Mouse (Mus musculus): Measurements from ENCODE around the gene Ap3b1. TPM values are rescaled to one million over a fixed set of nuclear protein-coding genes. Genes with fewer than 3 reads are reported as not detected.

Ap3b1 gene
- polyA plus RNA-seq, 1 experiment from 2014 or later: 16.4 TPM

DNA sequence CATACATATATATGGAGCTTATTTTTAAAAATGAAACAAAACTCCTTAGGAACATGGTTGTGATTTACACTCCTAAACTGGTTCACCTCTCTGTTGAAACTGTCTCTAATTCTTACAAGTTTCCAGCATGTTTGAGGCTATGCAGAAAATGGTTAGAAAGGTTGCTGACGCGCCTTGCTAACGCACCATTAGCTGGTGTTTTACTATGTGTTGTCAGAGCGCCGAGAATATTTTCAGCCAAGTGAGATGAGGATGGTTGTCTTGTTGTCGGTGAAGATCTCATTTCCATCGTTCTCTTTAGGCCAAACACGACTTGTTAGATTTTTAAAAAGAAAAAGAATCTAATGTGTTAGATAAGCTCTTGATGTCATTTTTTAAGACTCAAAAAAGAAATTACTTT, 205.1 kb downstream of the Ap3b1 start:
- H3K27ac ChIP-seq (replicated peaks): no peak overlapping the region
- ATAC-seq (ENCODE audit: insufficient read depth): no peak
- no peak overlapping the region for H3K4me2 ChIP-seq
- 79% methylated on average over 8 of the region's 8 CpGs for WGBS (ENCODE audit: insufficient replicate concordance)
- peaks cover 5% of the 10 kb centered on the region; the same call in 1 of the 2 replicates for H3K36me3 ChIP-seq (replicated peaks)
- peaks cover 3% of the 10 kb centered on the region; the same call in 1 of the 2 replicates for H3K4me1 ChIP-seq (replicated peaks)
- no peak overlapping the region for H3K9ac ChIP-seq
- no peak overlapping the region for H3K4me3 ChIP-seq (replicated peaks)
- H3K9me3 ChIP-seq (replicated peaks): no peaks in the 10 kb centered on the region
- no peaks in the 10 kb centered on the region for H3K27me3 ChIP-seq

DNA sequence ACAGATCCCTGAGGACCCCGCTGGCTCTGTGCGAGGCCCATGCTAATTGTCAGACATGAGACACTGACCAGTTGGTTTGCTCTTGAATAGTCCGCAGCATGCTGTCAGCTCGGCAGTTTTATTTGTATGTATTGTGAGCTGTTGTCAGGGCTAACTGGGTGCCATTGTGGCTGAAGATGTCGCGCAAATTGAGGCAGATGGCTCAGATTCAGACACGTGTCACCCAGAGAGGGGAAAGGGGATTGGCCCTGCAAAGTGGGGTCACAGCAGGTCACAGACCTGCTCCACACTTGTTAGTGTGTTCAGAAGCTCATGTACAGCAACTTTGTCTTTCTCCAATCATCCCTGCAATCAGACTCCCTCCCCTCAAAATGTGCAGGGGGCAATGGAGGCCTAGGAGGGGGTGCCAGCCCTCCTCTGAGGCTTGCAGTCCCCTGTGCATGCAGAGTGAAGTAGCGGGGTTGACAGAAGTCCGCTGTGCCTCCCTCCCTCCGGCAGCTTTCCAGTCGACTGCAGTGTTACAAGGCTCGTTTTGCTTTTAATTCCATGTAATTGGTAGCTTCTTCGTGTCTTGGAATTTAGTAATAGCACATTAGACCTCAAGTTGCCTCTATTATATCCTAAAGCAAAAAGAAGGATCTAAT, 205.7 kb downstream of the Ap3b1 start:
- ATAC-seq (ENCODE audit: insufficient read depth): no peak
- H3K9me3 ChIP-seq (replicated peaks): no peaks in the 10 kb centered on the region
- 79% methylated on average over 13 of the region's 13 CpGs for WGBS (ENCODE audit: insufficient replicate concordance)

DNA sequence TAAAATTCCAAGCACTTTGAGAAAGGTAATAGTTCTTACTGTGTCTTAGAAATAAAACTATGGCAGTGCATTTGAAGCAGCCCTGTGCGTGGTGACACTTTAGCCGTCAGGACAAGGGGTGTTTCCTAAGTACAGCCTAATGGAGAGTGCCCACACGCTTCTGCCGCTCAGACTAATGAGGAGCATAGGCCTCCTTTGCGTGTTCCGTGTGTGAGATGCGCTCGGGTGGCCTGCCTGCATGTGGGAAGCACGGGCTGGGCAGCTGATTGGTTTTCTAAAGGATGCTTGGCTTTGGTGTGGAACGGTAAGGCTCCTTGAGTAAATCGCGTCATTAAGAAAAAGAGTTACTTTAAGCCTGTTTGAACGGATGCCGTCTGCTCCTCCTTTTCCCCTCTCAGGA, 206.4 kb downstream of the Ap3b1 start:
- Histone ChIP-seq H3K9me3 (replicated peaks) (no peaks in the 10 kb centered on the region), H3K4me1 (replicated peaks) (peaks cover 3% of the 10 kb centered on the region; the same call in 1 of the 2 replicates), H3K27ac (replicated peaks) (no peak overlapping the region), H3K9ac (no peak overlapping the region), H3K27me3 (no peaks in the 10 kb centered on the region), H3K4me2 (no peak overlapping the region), H3K4me3 (replicated peaks) (no peak overlapping the region), H3K36me3 (replicated peaks) (peaks cover 5% of the 10 kb centered on the region; the same call in 1 of the 2 replicates)
- no peak for ATAC-seq (ENCODE audit: insufficient read depth)
- WGBS (ENCODE audit: insufficient replicate concordance): 84% methylated on average over 14 of the region's 14 CpGs

More for the DNA sequence above, 205.7 kb downstream of the Ap3b1 start:
- Histone ChIP-seq H3K9ac (no peak overlapping the region), H3K27ac (replicated peaks) (no peak overlapping the region), H3K36me3 (replicated peaks) (peaks cover 5% of the 10 kb centered on the region; the same call in 1 of the 2 replicates), H3K27me3 (no peaks in the 10 kb centered on the region), H3K4me3 (replicated peaks) (no peak overlapping the region), H3K4me1 (replicated peaks) (peaks cover 3% of the 10 kb centered on the region; the same call in 1 of the 2 replicates), H3K4me2 (no peak overlapping the region)

DNA sequence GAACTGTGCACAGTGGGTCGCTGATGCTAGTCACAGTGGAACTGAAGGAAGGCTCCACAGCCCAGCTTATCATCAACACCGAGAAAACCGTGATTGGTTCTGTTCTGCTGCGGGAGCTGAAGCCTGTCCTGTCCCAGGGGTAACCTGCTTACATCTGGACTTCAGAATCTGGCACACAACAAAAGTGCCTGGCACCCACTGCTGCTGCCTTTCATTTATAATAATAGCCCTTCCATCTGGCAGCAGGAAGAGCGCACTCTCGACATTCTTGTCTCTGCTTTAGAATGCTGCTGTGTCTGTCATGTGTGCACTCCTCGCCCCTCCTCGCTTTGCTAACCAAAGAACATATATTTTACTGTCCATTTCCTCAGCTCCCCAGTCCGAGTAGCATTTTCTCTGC, 206.9 kb downstream of the Ap3b1 start:
- no peak overlapping the region for H3K4me3 ChIP-seq (replicated peaks)
- H3K9me3 ChIP-seq (replicated peaks): no peaks in the 10 kb centered on the region
- peaks cover 3% of the 10 kb centered on the region; the same call in 1 of the 2 replicates for H3K4me1 ChIP-seq (replicated peaks)
- ATAC-seq (ENCODE audit: insufficient read depth): no peak
- no peak overlapping the region for H3K27ac ChIP-seq (replicated peaks)
- no peak overlapping the region for H3K4me2 ChIP-seq
- peaks cover 5% of the 10 kb centered on the region; the same call in 1 of the 2 replicates for H3K36me3 ChIP-seq (replicated peaks)
- WGBS (ENCODE audit: insufficient replicate concordance): 82% methylated on average over 9 of the region's 9 CpGs
- no peaks in the 10 kb centered on the region for H3K27me3 ChIP-seq
- H3K9ac ChIP-seq: no peak overlapping the region

DNA sequence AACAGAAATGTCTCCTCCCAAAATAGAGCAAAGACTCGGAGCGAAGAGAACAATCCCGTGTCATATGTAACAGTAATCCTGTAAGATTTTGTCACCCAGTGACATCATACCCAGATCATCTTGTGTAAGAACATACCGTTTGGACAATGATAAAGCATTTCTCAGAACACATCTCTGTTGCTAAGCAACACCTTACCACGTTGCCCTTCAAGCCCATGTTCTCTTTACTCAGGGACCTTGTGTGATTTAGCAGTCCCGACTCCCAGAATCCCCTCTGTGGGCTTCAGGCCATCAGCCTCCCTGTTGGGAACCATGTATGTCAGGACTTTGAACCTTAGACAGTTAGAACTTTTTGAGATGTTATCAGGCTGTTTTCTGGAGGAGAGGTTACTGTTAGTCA, 209.0 kb downstream of the Ap3b1 start:
- H3K4me2 ChIP-seq: no peak overlapping the region
- 72% methylated on average over 6 of the region's 6 CpGs for WGBS (ENCODE audit: insufficient replicate concordance)
- ATAC-seq (ENCODE audit: insufficient read depth): no peak

GRCm38 (mm10) chr13:94571001-94571400, 212.2 kb downstream of the Ap3b1 start:
- WGBS (ENCODE audit: insufficient replicate concordance): 73% methylated on average over 10 of the region's 10 CpGs
- ATAC-seq (ENCODE audit: insufficient read depth): no peak
- no peak overlapping the region for H3K4me3 ChIP-seq (replicated peaks)
- H3K27me3 ChIP-seq: no peaks in the 10 kb centered on the region
- no peaks in the 10 kb centered on the region for H3K9me3 ChIP-seq (replicated peaks)
- no peak overlapping the region for H3K27ac ChIP-seq (replicated peaks)
- no peaks in the 10 kb centered on the region; the same call in 1 of the 2 replicates for H3K36me3 ChIP-seq (replicated peaks)
- H3K9ac ChIP-seq: no peak overlapping the region
- no peaks in the 10 kb centered on the region for H3K4me1 ChIP-seq (replicated peaks)
- H3K4me2 ChIP-seq: no peak overlapping the region

More for the DNA sequence above, 209.0 kb downstream of the Ap3b1 start:
- Histone ChIP-seq H3K9ac (no peak overlapping the region), H3K27ac (replicated peaks) (no peak overlapping the region), H3K4me3 (replicated peaks) (no peak overlapping the region), H3K4me1 (replicated peaks) (peaks cover 3% of the 10 kb centered on the region; the same call in 1 of the 2 replicates), H3K9me3 (replicated peaks) (no peaks in the 10 kb centered on the region), H3K36me3 (replicated peaks) (peaks cover 5% of the 10 kb centered on the region; the same call in 1 of the 2 replicates), H3K27me3 (no peaks in the 10 kb centered on the region)

DNA sequence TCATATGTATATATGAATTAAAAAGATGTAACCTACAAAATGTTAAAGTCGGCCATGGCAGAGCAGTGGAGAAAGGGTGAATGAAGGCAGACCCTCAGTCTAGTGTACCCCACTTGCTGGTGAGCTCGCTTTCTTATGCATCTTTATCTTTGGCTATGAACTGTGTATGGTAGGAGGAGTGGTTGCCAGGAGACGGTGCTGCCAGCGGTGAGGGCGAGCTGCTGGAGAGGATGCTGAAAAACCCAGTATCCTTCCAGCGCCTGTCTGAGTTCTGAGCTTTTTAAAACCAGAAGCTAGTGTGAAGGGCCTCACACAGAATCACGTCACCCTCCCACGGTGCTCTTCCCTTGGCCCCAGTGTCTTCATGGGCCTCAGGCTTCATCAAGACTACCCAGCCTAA, 214.6 kb downstream of the Ap3b1 start:
- Histone ChIP-seq H3K9me3 (replicated peaks) (no peaks in the 10 kb centered on the region), H3K4me2 (no peak overlapping the region), H3K27me3 (no peaks in the 10 kb centered on the region), H3K27ac (replicated peaks) (no peak overlapping the region), H3K36me3 (replicated peaks) (no peaks in the 10 kb centered on the region), H3K4me3 (replicated peaks) (no peak overlapping the region), H3K4me1 (replicated peaks) (no peaks in the 10 kb centered on the region), H3K9ac (no peak overlapping the region)
- WGBS (ENCODE audit: insufficient replicate concordance): 72% methylated on average over 8 of the region's 8 CpGs
- ATAC-seq (ENCODE audit: insufficient read depth): no peak

- ATAC-seq (ENCODE audit: insufficient read depth): no peak
- Histone ChIP-seq H3K4me2 (no peak overlapping the region), H3K4me1 (replicated peaks) (no peaks in the 10 kb centered on the region), H3K36me3 (replicated peaks) (no peaks in the 10 kb centered on the region), H3K27ac (replicated peaks) (no peak overlapping the region), H3K9ac (no peak overlapping the region), H3K9me3 (replicated peaks) (no peaks in the 10 kb centered on the region), H3K4me3 (replicated peaks) (no peak overlapping the region), H3K27me3 (no peaks in the 10 kb centered on the region)
- WGBS (ENCODE audit: insufficient replicate concordance): 83% methylated on average over 7 of the region's 7 CpGs
These were observed 215.1 kb downstream of the Ap3b1 start for GRCm38 (mm10) chr13:94573833-94574232.

GRCm38 (mm10) chr13:94575607-94576398, 217.0 kb downstream of the Ap3b1 start:
- H3K27ac ChIP-seq (replicated peaks): no peak overlapping the region
- no peak overlapping the region for H3K4me2 ChIP-seq
- no peak overlapping the region for H3K9ac ChIP-seq
- no peak overlapping the region for H3K4me3 ChIP-seq (replicated peaks)
- no peaks in the 10 kb centered on the region for H3K9me3 ChIP-seq (replicated peaks)
- no peaks in the 10 kb centered on the region for H3K36me3 ChIP-seq (replicated peaks)
- ATAC-seq (ENCODE audit: insufficient read depth): no peak
- WGBS (ENCODE audit: insufficient replicate concordance): 58% methylated on average over 17 of the region's 17 CpGs
- no peaks in the 10 kb centered on the region for H3K27me3 ChIP-seq
- no peaks in the 10 kb centered on the region for H3K4me1 ChIP-seq (replicated peaks)

DNA sequence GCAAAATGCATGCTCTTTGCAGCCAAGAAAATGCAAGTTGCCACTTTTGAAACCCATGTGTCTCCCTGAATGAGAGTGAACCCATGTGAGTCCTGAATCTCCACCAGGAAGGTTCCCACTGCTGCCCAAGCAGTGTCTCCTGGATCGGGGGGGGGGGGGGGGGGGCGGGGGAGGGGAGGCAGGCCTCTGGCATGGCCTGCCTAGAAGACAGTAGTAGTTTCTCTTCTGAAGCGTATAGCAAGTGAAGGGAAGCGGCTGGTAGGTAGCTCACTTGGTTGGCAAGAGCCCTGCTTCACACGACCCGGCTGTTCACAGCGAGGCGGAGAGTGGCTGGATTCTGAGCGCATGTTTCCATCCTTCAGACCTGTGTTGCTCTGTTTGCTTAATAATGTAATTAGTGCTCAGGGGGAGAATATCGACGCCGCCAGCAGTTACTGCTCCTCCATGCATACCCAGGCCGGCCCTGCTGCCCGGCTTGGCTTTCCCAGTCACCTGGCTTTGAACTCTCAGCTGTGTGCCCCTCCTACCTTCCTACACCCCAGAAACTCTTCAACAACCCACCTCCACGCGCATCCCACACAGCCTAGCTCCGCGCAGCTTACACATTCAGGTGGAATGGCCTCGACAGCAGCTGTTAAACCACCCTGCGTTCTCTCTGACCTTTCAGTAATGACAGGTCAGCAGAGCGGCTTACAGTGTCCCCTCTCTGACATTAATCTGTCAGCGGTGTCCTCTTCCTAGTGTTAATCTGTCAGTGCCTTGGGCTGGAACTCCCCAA, 217.8 kb downstream of the Ap3b1 start:
- ATAC-seq (ENCODE audit: insufficient read depth): no peak
- no peak overlapping the region for H3K9ac ChIP-seq
- H3K4me1 ChIP-seq (replicated peaks): no peaks in the 10 kb centered on the region
- H3K36me3 ChIP-seq (replicated peaks): no peaks in the 10 kb centered on the region
- H3K4me3 ChIP-seq (replicated peaks): no peak overlapping the region
- H3K27ac ChIP-seq (replicated peaks): no peak overlapping the region
- whole genome bisulfite sequencing (ENCODE audit: insufficient replicate concordance): 64% methylated on average over 21 of the region's 22 CpGs
- H3K27me3 ChIP-seq: no peaks in the 10 kb centered on the region
- no peak overlapping the region for H3K4me2 ChIP-seq
- no peaks in the 10 kb centered on the region for H3K9me3 ChIP-seq (replicated peaks)

GRCm38 (mm10) chr13:94577177-94577540, 218.4 kb downstream of the Ap3b1 start:
- no peak for ATAC-seq (ENCODE audit: insufficient read depth)
- Histone ChIP-seq H3K9me3 (replicated peaks) (no peaks in the 10 kb centered on the region), H3K27ac (replicated peaks) (no peak overlapping the region), H3K4me1 (replicated peaks) (no peaks in the 10 kb centered on the region), H3K9ac (no peak overlapping the region), H3K4me2 (no peak overlapping the region), H3K27me3 (no peaks in the 10 kb centered on the region), H3K4me3 (replicated peaks) (no peak overlapping the region), H3K36me3 (replicated peaks) (no peaks in the 10 kb centered on the region)
- WGBS (ENCODE audit: insufficient replicate concordance): 60% methylated on average over 2 of the region's 2 CpGs
